Mouse (Mus musculus) midbrain, postnatal 0 days (tissue): ENCODE measurements around the gene 4930402H24Rik. TPM values are rescaled to one million over a fixed set of nuclear protein-coding genes. Genes with fewer than 3 reads are reported as not detected.

Source experiments
- ATAC-seq: fragments of 200-750 bp; cut with Nextera tagmentation; 2 replicates; pipeline ENCODE4 v1.8.0; 2017; ENCODE audit warnings: moderate number of reproducible peaks, mild to moderate bottlenecking, moderate TSS enrichment, moderate library complexity; ENCODE audit not compliant: low FRiP score
- DNase-seq: peaks from one replicate; pipeline ENCODE4 v3.0.0-alpha.2; 2015; ENCODE audit warnings: low spot score
- H3K27ac ChIP-seq: fragments of 300-500 bp; sonication (generic); 2 replicates; pipeline ENCODE4 v1.5.1; 2014; ENCODE audit warnings: low read depth, mild to moderate bottlenecking, low read length, mixed read lengths
- H3K27me3 ChIP-seq: fragments of 300-500 bp; sonication (generic); 2 replicates; pipeline ENCODE4 v1.6.1; 2014; ENCODE audit warnings: low read length, control low read depth, mixed read lengths; ENCODE audit not compliant: insufficient read depth
- H3K36me3 ChIP-seq: fragments of 300-500 bp; sonication (generic); 2 replicates; pipeline ENCODE4 v1.6.1; 2014; ENCODE audit warnings: low read length, control low read depth, mixed read lengths; ENCODE audit not compliant: insufficient read depth
- H3K4me1 ChIP-seq: fragments of 300-500 bp; sonication (generic); 2 replicates; pipeline ENCODE4 v1.6.1; 2014; ENCODE audit warnings: mild to moderate bottlenecking, control low read depth, antibody characterized with exemption, low read length, mixed read lengths; ENCODE audit not compliant: insufficient read depth
- H3K4me2 ChIP-seq: fragments of 300-500 bp; sonication (generic); 2 replicates; pipeline ENCODE4 v1.6.1; 2014; ENCODE audit warnings: low read depth, mild to moderate bottlenecking, low read length, mixed read lengths; ENCODE audit not compliant: poor library complexity, severe bottlenecking
- H3K4me3 ChIP-seq: fragments of 300-500 bp; sonication (generic); 2 replicates; pipeline ENCODE4 v1.5.1; 2014; ENCODE audit warnings: low read depth, mild to moderate bottlenecking, low read length, moderate library complexity
- H3K9ac ChIP-seq: fragments of 300-500 bp; sonication (generic); replicated peaks from 2 replicates; pipeline ENCODE4 v1.6.1; 2014; ENCODE audit warnings: mild to moderate bottlenecking, low read length, moderate library complexity, mixed read lengths; ENCODE audit not compliant: poor library complexity, severe bottlenecking
- H3K9me3 ChIP-seq: fragments of 300-500 bp; sonication (generic); 2 replicates; pipeline ENCODE4 v1.6.1; 2016; ENCODE audit warnings: low read length, control low read depth
- CTCF ChIP-seq: IDR thresholded peaks from 2 replicates; pipeline ENCODE4 v1.5.1; 2016; ENCODE audit warnings: antibody characterized with exemption, mild to moderate bottlenecking
- WGBS: fragments of 180-500 bp; shearing (Covaris S2); extraction: QIAGEN DNeasy Blood & Tissue Kit; methylation state at CpG from one replicate; pipeline ENCODE4 v1.1.7; 2014; 5-methylcytosine and 5-hydroxymethylcytosine counted together
- polyA plus RNA-seq: library from polyadenylated mRNA; unstranded; fragments of >200 nt; fragmentation: Nextera tagmentation; extraction: Ambion mirVana; gene quantifications from 2 replicates; pipeline ENCODE4 v1.2.1, GENCODE M21; 2015
- total RNA-seq: library from RNA; depleted of rRNA; stranded (reverse); fragments of >200 nt; gene quantifications from 2 replicates; pipeline ENCODE4 v1.2.3, GENCODE M21; 2014

The 4930402H24Rik gene
- total and polyA plus RNA-seq, 2 experiments from 2014 or later, result 58.1 to 200 TPM

DNA sequence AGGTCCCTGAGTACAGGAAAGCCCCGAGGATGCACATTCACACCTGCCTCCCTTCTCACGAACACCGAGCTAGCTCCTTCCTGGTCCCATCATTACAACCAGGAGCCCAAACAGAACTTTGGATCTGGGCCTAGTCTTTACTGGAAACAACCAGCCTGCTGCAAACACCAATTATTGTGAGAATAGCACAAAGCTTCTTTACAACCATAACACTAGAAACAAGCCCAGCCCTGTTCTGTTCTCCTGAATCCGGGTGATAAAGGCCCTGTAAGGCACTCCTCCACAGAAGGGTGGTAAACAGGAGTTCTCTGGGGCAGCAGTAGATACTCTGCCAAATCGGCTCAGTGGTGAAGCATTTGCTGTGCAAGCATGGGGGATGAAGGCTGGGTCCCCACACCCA, 170.9 kb downstream of the 4930402H24Rik start:
- no peak for ATAC-seq
- Histone ChIP-seq H3K4me1 (no peaks in the 10 kb centered on the region), H3K4me2 (no peak overlapping the region), H3K4me3 (no peak overlapping the region), H3K27me3 (no peaks in the 10 kb centered on the region), H3K36me3 (peaks cover 62% of the 10 kb centered on the region), H3K9ac (no peak overlapping the region), H3K9me3 (no peaks in the 10 kb centered on the region), H3K27ac (no peak overlapping the region)
- no peak for DNase-seq
- WGBS, result 90% methylated on average over 5 of the region's 5 CpGs
- no peak for TF ChIP-seq CTCF

DNA sequence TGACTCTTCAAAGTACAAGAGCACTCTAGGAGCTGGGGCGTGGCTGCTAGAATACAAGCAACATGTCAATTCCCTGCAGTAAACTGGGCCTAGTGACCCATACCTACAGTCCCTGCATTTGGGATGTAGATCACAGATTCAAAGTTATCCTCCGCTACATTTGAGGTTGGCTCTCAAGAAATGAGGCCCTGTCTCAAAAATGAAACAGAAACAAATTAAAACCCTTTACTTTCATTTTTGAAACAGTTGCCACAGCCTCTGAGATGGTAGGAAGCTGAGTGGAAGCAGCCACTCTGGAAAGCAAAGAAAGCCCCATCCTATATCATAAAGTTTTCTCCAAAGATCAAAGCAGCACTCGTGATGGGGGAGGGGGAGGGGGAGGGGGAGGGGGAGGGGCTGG, 172.8 kb downstream of the 4930402H24Rik start:
- Histone ChIP-seq H3K4me3 (no peak overlapping the region), H3K27ac (no peak overlapping the region), H3K27me3 (no peaks in the 10 kb centered on the region), H3K4me2 (no peak overlapping the region), H3K9me3 (no peaks in the 10 kb centered on the region), H3K4me1 (no peaks in the 10 kb centered on the region), H3K36me3 (peaks cover 63% of the 10 kb centered on the region), H3K9ac (no peak overlapping the region)
- 98% methylated on average over 2 of the region's 3 CpGs for WGBS
- no peak for TF ChIP-seq CTCF
- ATAC-seq (no peak), DNase-seq (no peak)

DNA sequence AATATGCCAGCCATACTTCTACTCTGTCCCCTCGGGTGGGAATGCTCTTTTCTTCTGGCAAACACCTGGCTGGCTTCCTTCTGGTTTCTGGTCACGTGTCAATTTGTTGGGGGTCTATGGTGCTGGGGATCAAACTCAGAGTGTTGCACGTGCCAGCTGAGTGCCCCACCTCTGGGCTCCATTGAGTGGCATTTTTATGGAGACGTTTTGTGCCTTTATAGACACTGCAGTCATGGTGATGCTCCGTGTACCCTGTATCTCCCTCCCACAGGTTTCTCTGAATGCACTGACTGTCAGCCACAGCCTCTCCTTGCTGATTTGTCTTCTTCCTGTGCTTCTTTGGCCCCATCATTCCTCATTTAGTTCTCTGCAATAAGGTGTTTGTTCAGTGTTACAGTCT, 174.4 kb downstream of the 4930402H24Rik start:
- DNase-seq, result no peak
- WGBS, result 77% methylated on average over 5 of the region's 5 CpGs
- H3K9ac ChIP-seq, result no peak overlapping the region
- no peaks in the 10 kb centered on the region for H3K4me1 ChIP-seq
- ATAC-seq, result no peak
- no peak for TF ChIP-seq CTCF
- no peaks in the 10 kb centered on the region for H3K27me3 ChIP-seq
- H3K36me3 ChIP-seq, result peaks cover 65% of the 10 kb centered on the region
- no peak overlapping the region for H3K27ac ChIP-seq
- no peak overlapping the region for H3K4me3 ChIP-seq
- no peaks in the 10 kb centered on the region for H3K9me3 ChIP-seq
- no peak overlapping the region for H3K4me2 ChIP-seq

DNA sequence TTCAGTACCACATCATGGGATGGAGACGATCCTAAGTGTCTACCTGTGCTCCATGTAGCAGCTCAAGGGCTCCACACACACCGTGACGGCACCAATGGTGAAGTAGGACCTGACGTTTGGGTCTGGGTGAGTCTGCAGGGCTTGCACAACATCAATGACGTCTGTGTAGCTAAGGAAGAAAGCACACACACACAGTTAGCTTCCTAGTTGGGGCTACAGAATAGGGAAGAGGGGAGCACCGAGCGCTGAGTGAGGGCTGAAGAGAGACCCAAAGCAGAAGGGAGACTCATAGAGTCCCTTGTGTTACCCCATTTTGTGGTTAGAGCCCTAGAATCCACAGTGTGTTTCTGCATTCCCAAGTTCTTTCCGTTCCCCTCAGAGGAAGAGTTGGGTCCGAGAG, 175.5 kb downstream of the 4930402H24Rik start:
- Histone ChIP-seq H3K9ac (no peak overlapping the region), H3K4me1 (no peaks in the 10 kb centered on the region), H3K36me3 (peaks cover 67% of the 10 kb centered on the region), H3K4me2 (no peak overlapping the region), H3K27me3 (no peaks in the 10 kb centered on the region), H3K9me3 (no peaks in the 10 kb centered on the region), H3K4me3 (no peak overlapping the region), H3K27ac (no peak overlapping the region)
- DNase-seq (no peak), ATAC-seq (no peak)
- 91% methylated on average over 9 of the region's 9 CpGs for WGBS
- TF ChIP-seq CTCF, result no peak

DNA sequence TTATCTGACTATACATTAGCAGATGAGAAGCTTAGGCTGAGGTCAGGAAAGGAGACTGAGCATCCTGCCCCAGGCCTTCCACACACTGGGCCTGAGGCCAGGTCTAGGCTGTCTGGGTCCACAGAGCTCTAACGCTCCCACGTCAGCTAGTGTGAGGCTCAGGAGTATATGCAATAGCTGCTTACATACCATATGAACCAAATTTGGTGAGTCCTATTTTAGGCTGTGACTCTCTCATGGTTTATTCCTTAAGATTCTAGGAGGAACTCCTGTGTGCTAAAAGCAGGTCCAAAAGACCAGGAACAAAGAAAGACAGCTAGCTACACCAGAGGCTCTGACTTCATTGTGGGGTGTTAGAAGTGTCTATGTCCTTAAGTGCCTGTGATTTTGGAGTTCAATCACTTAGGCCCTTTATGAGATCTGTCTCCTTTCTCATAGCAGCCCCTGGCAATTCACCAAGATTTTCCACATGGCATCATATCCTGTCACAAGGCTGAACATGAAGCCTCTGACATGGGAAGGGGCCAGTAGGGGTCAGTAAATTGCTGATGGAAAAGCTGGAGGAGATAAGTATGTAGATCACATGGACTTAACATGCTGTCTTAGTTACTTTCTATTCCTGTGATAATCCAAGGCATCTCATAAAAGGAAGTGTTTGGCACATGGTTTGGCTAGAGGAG, 177.2 kb downstream of the 4930402H24Rik start:
- peaks cover 72% of the 10 kb centered on the region for H3K36me3 ChIP-seq
- no peak overlapping the region for H3K4me2 ChIP-seq
- 97% methylated on average over 2 of the region's 2 CpGs for WGBS
- H3K27me3 ChIP-seq, result no peaks in the 10 kb centered on the region
- TF ChIP-seq CTCF, result no peak
- H3K4me1 ChIP-seq, result no peaks in the 10 kb centered on the region
- H3K27ac ChIP-seq, result no peak overlapping the region
- H3K9me3 ChIP-seq, result no peaks in the 10 kb centered on the region
- H3K4me3 ChIP-seq, result no peak overlapping the region
- DNase-seq (no peak), ATAC-seq (no peak)
- no peak overlapping the region for H3K9ac ChIP-seq

DNA sequence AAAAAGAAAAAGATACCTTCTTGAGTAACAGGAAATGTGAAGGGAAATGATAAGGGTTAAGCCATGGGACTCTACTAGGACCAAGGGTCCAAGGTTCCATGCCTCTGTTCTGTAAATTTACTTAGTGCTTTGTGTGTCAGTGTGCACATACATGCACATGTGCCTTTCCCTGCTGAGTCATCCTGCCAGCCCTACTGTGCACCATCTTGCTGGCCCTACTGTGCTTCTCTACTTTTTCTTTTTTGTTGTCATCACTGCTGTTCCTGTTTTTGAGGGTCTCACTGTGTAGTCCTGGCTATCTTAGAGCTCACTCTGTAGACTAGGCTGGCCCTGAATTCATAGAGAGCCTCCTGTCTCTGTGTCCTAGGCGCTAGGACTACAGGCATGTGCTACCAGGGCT, 178.5 kb downstream of the 4930402H24Rik start:
- H3K36me3 ChIP-seq, result peaks cover 81% of the 10 kb centered on the region
- 89% methylated on average over 1 of the region's 1 CpGs for WGBS
- H3K4me1 ChIP-seq, result no peaks in the 10 kb centered on the region
- DNase-seq, result no peak
- TF ChIP-seq CTCF, result no peak
- H3K9me3 ChIP-seq, result no peaks in the 10 kb centered on the region
- H3K27ac ChIP-seq, result no peak overlapping the region
- no peak overlapping the region for H3K4me2 ChIP-seq
- ATAC-seq, result no peak
- no peaks in the 10 kb centered on the region for H3K27me3 ChIP-seq
- no peak overlapping the region for H3K9ac ChIP-seq
- no peak overlapping the region for H3K4me3 ChIP-seq
